Mouse (Mus musculus) kidney, embryonic 15.5 days (tissue): ENCODE data around the gene Gm49342. TPM values are rescaled to one million over a fixed set of nuclear protein-coding genes. Genes with fewer than 3 reads are reported as not detected.
"Not testable (repeated sequence)": the region's sequence is repeated elsewhere in the genome, so short reads cannot be mapped to it uniquely, and the experiment has no call there.

ENCODE experiments used
- ATAC-seq: fragments of 200-750 bp; cut with Nextera tagmentation; replicated peaks from 2 replicates; pipeline ENCODE4 v1.8.0; 2017; ENCODE audit warnings: moderate TSS enrichment; ENCODE audit not compliant: low FRiP score
- H3K27ac ChIP-seq: fragments of 300-500 bp; sonication (generic); 2 replicates; pipeline ENCODE4 v1.5.1; 2015; ENCODE audit warnings: mild to moderate bottlenecking, inconsistent platforms
- H3K27me3 ChIP-seq: fragments of 300-500 bp; sonication (generic); 2 replicates; pipeline ENCODE4 v1.6.1; 2015; ENCODE audit warnings: inconsistent platforms
- H3K36me3 ChIP-seq: fragments of 300-500 bp; sonication (generic); 2 replicates; pipeline ENCODE4 v1.6.1; 2015; ENCODE audit warnings: inconsistent platforms
- H3K4me1 ChIP-seq: fragments of 300-500 bp; sonication (generic); 2 replicates; pipeline ENCODE4 v1.6.1; 2015; ENCODE audit warnings: inconsistent platforms
- H3K4me2 ChIP-seq: fragments of 300-500 bp; sonication (generic); 2 replicates; pipeline ENCODE4 v1.6.1; 2015; ENCODE audit warnings: moderate library complexity, mild to moderate bottlenecking, inconsistent platforms
- H3K4me3 ChIP-seq: fragments of 300-500 bp; sonication (generic); replicated peaks from 2 replicates; pipeline ENCODE4 v1.5.1; 2015; ENCODE audit warnings: mild to moderate bottlenecking, inconsistent platforms
- H3K9ac ChIP-seq: fragments of 300-500 bp; sonication (generic); 2 replicates; pipeline ENCODE4 v1.6.1; 2015; ENCODE audit warnings: mild to moderate bottlenecking, inconsistent platforms
- H3K9me3 ChIP-seq: fragments of 300-500 bp; sonication (generic); replicated peaks from 2 replicates; pipeline ENCODE4 v1.6.1; 2016; ENCODE audit warnings: inconsistent platforms
- WGBS: fragments of 180-500 bp; shearing (Covaris S2); methylation state at CpG from one replicate; pipeline ENCODE4 v1.1.7; 2015; ENCODE audit warnings: mixed read lengths; 5-methylcytosine and 5-hydroxymethylcytosine counted together
- polyA plus RNA-seq: library from polyadenylated mRNA; unstranded; fragments of >200 nt; fragmentation: Nextera tagmentation; extraction: Ambion mirVana; gene quantifications from 2 replicates; pipeline ENCODE4 v1.2.1, GENCODE M21; 2015

The Gm49342 gene
- polyA plus RNA-seq: not detected in 2 replicates

DNA sequence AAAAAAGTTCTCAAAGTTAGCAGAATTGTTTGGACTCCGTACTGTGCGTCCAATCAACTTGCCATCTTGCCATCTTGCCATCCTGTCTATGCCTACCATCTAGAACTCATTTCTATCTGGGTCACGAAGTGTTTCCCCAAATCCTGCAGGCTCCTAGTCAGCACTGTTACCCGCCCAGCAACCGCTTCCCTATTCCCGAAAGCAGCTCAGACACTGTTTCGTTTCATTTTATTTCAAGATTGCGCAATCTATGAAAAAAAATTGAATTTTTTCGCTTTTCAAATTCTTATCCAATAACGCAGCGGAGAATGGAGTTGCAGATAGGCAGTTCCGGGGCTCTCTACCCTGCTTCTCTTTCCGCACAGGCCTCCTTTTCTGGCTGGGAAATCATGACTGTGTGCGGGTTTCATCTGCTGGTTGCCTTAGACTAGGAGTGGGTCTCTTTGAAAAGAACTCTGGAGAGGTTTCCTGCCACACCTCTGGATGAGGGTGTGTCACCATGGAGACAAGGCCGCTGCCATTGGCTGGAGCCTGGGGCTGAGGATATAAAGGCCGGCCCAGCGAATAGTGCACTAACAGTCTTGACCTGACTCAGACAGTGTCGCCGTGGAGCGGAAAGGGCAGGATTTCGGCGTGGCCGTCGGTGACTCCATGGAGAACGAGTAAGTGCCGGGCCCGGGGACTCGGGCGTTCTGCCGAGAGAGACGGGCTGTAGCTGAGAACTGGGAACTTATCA is at the start of gene Gm49342:
TSS of gene Gm49342 (plus strand) at position 586 of the 736 bp plus-strand sequence.
- H3K9ac ChIP-seq: peak within 1 kb of the TSS; percentile 52
- no peaks in the 10 kb centered on the region for H3K27me3 ChIP-seq
- peak within 1 kb of the TSS; percentile 93 for H3K27ac ChIP-seq
- H3K4me2 ChIP-seq: peak within 1 kb of the TSS; percentile 65
- ATAC-seq: peak; percentile 99
- H3K4me1 ChIP-seq: peaks cover 10% of the 10 kb centered on the region
- H3K9me3 ChIP-seq: no peaks in the 10 kb centered on the region
- peaks cover 4% of the 10 kb centered on the region; the same call in 1 of the 2 replicates for H3K36me3 ChIP-seq
- H3K4me3 ChIP-seq: peak within 1 kb of the TSS; percentile 58
- 17% methylated on average over 31 of the region's 31 CpGs for WGBS

DNA sequence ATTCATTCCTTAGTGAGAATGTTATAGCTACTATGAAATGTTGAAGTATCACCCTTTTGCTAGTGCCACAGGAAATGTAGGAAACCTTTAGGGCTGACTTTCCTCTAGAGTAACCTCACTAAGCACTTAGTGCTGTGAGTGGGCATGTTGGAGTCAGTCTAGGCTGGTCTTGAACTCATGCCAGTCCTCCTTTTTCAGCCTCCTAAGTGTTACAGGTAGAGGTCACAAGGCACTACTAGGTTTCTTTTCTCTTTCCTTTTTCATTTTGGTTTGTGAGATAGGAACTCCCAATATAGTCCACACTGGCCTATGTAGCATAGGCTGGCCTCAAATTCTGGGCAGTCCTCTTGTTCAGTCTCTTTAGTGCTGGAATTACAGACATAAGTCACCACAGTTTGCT is 48.9 kb upstream of the Gm49342 start:
- Histone ChIP-seq H3K9me3 (no peaks in the 10 kb centered on the region), H3K27me3 (peaks cover 21% of the 10 kb centered on the region), H3K4me1 (peaks cover 12% of the 10 kb centered on the region), H3K36me3 (no peaks in the 10 kb centered on the region), H3K4me3 (no peak overlapping the region), H3K27ac (no peak overlapping the region), H3K4me2 (no peak overlapping the region), H3K9ac (no peak overlapping the region)
- no peak for ATAC-seq

DNA sequence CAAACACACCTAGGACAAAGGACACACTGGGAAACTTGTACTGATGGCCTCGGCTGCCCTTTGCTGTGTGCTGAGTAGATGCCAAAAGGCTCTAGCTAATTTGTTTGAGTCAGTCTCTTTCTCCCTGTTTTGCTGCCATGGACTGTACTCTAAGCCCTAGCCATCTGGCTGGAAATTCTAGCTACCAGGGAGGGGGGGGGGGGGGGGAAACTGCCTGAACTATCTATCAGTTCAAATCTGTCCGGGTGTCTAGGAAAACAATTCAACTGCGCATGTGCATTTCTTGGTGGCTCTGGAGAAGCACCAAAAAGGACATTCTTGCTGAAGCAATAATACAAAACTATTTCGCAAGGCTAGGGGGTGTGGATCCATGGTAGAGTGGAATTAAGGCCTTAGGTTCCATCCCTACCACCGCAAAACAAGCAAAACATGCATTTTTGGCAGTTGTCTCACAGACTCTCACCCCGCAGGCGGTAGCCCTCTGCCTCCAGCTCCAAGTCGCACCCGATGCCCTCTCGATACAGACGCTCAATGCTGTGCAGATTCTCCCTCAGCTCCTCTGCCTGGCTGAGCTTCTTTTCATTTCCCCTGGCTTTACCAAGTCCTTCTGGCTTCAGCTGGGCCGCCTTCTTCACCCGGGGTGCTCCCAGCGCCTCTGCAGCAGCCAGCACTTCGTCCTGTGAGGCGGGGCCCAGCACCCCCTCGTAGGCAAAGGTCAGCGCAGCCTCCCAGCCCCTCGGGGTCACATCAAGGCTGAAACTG is 48.2 kb upstream of the Gm49342 start:
- peak overlapping the region; percentile 93 for H3K4me2 ChIP-seq
- H3K27me3 ChIP-seq: peaks cover 21% of the 10 kb centered on the region
- H3K9me3 ChIP-seq: no peaks in the 10 kb centered on the region
- ATAC-seq: peak; percentile 48
- H3K4me1 ChIP-seq: peaks cover 12% of the 10 kb centered on the region
- peak overlapping the region; percentile 49 for H3K4me3 ChIP-seq
- H3K36me3 ChIP-seq: no peaks in the 10 kb centered on the region
- H3K27ac ChIP-seq: no peak overlapping the region
- peak overlapping the region; percentile 43 for H3K9ac ChIP-seq
- 13% methylated on average over 19 of the region's 19 CpGs for WGBS

DNA sequence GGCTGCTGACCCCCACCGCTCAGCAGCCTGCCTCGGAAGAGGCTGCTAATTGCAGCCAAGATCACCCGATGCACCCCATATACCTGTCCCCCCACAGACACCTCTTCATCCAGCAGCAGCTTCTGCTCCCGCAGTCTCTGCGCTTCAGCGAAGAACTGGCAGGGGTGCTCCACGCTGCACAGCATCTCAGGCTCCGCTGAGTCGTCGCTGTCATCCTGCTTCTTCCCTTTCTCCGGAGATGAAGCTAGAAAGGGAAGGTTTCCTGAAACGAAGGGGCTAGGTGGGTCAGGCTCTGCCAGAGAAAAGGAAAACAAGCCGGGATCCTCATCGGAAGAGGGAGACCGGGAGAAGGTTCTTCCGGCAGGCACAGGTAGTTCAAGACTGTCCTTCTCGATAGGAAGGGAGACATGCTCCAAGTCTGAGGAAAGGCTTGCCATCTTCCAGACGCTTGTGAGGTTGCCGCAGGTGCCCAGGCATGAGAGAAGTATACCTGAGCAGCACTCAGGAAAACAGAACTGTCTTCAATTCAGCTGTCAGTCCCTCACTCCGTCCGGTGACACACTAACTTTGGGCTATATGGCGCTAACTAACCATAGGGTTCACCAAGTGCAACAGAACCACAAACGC is 47.5 kb upstream of the Gm49342 start:
- H3K4me3 ChIP-seq: peak overlapping the region; percentile 49
- H3K36me3 ChIP-seq: no peaks in the 10 kb centered on the region
- WGBS: 17% methylated on average over 23 of the region's 23 CpGs
- 0 out of 2 replicates have a peak, but pooled peaks have one; percentile 47 for ATAC-seq
- H3K27me3 ChIP-seq: peaks cover 21% of the 10 kb centered on the region
- H3K9me3 ChIP-seq: no peaks in the 10 kb centered on the region
- H3K9ac ChIP-seq: peak overlapping the region; percentile 43
- H3K27ac ChIP-seq: no peak overlapping the region
- H3K4me1 ChIP-seq: peaks cover 12% of the 10 kb centered on the region
- peak overlapping the region; percentile 93 for H3K4me2 ChIP-seq

DNA sequence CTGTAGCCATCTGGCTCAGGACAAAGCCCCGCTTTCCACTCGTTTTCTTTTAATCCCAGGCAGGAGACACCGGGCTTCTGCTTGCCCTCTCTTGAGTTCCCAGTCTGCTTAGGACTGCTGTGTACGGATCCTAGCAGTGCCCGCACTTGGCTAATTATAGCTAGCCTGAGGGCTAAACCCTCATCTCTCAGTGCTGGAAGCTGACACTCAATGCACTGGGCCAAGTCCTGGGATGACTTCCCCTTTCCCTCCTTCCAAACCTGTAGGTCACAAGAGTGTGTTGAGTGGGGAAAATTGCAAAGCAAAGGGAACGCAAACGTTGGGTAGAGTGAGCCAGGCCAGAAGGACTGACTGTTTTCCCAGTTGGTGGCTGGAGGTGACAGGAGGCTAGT is 46.9 kb upstream of the Gm49342 start, which contains the start of gene Klhl33:
TSS of gene Klhl33 (minus strand) at position 134 of the 392 bp plus-strand sequence.
- H3K27me3 ChIP-seq: peaks cover 21% of the 10 kb centered on the region
- peaks cover 12% of the 10 kb centered on the region for H3K4me1 ChIP-seq
- H3K27ac ChIP-seq: no peak within 1 kb of the TSS

DNA sequence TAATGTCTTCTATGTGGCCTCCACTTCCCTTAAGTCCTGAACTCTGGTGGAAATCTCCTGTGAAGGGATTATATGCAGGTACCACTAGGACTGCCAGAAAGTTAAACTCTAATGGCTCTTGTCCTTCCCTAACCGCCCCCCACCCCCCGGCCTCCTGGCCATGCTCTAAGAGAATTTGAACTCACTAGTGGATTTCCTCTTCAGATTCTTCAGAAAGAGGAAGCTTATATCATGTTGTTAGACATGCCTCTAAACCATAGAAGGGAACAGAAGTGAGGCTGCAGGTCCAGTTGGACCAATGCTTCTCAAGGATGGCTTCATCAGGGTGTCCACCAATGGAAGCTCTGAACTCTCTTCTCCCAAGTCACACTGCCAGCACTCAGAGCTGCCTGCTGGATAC is 46.3 kb upstream of the Gm49342 start:
- not testable (repeated sequence) for H3K36me3 ChIP-seq, H3K4me3 ChIP-seq, H3K9me3 ChIP-seq, H3K9ac ChIP-seq, H3K4me2 ChIP-seq, ATAC-seq, H3K27ac ChIP-seq
- 91% methylated on average over 2 of the region's 2 CpGs for WGBS
- H3K27me3 ChIP-seq: peaks cover 21% of the 10 kb centered on the region
- H3K4me1 ChIP-seq: peaks cover 12% of the 10 kb centered on the region

More for the DNA sequence above, 46.9 kb upstream of the Gm49342 start, which contains the start of gene Klhl33:
- no peaks in the 10 kb centered on the region for H3K36me3 ChIP-seq
- peak within 1 kb of the TSS; percentile 93 for H3K4me2 ChIP-seq
- peak within 1 kb of the TSS; percentile 49 for H3K4me3 ChIP-seq
- ATAC-seq: no peak
- H3K9ac ChIP-seq: peak within 1 kb of the TSS; percentile 43
- H3K9me3 ChIP-seq: no peaks in the 10 kb centered on the region
- 45% methylated on average over 7 of the region's 7 CpGs for WGBS

DNA sequence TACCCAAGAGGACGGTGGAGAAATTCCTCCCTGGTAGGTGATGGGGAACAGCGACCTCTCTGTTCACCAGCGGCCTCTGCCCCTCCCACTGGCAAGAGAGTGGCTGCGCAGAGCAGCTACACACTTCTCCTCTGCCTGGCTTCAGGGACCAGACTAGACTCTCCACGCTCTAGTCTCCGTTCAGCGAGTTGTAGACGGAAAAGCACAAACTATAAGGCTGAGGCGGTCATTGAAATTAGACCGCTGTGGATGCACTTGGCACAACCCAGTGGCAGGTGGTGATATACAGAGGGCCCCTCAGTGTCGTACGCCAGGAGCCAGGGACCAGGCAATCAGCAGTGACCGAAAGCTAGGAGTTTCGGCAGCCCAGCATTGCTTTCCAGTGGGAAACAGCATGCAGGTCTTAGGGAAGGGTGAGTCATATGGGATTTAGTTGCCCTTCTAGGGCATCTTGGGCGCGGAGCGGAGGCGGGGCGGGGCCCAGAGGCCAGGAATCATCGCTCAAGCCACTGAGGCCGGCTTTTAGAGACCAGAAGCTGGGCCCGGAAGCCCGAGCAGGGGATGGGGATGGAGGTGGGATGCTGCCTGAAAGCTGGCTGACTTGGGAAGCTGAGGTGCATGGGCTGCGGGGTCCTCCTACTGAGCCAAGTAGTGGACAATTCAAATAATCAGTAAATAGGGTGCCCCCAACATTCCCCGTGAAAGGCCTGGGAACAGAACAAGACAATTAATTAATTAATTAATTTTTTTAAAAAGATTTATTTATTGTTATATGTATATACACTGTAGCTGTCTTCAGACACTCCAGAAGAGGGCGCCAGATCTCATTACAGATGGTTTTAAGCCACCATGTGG is 40.1 kb upstream of the Gm49342 start:
- WGBS: 3% methylated on average over 26 of the region's 26 CpGs
- peak overlapping the region; percentile 40 for H3K9ac ChIP-seq
- H3K27ac ChIP-seq: peak overlapping the region; percentile 48
- H3K4me1 ChIP-seq: peaks cover 8% of the 10 kb centered on the region; the same call in 1 of the 2 replicates
- H3K36me3 ChIP-seq: no peaks in the 10 kb centered on the region
- no peaks in the 10 kb centered on the region for H3K27me3 ChIP-seq
- H3K4me2 ChIP-seq: peak overlapping the region; percentile 81
- H3K9me3 ChIP-seq: no peaks in the 10 kb centered on the region
- peak overlapping the region; percentile 46 for H3K4me3 ChIP-seq
- peak; percentile 93 for ATAC-seq

DNA sequence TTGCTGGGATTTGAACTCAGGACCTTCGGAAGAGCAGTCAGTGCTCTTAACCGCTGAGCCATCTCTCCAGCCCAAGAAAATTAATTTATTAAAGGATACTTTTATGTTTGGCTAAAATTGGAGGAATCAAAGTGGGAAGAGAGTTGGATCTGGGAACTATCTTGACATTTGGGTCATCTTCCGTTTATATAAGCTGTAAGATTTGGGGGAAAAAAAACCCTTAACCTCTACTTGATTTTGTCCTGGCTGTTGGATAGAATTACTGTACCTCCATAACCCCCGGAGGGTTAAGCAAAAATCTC is 39.5 kb upstream of the Gm49342 start:
- Histone ChIP-seq H3K4me1 (peaks cover 8% of the 10 kb centered on the region; the same call in 1 of the 2 replicates), H3K4me3 (no peak overlapping the region), H3K9ac (no peak overlapping the region), H3K27ac (no peak overlapping the region), H3K9me3 (no peaks in the 10 kb centered on the region), H3K36me3 (no peaks in the 10 kb centered on the region), H3K4me2 (no peak overlapping the region), H3K27me3 (no peaks in the 10 kb centered on the region)
- ATAC-seq: no peak
- 89% methylated on average over 4 of the region's 4 CpGs for WGBS

DNA sequence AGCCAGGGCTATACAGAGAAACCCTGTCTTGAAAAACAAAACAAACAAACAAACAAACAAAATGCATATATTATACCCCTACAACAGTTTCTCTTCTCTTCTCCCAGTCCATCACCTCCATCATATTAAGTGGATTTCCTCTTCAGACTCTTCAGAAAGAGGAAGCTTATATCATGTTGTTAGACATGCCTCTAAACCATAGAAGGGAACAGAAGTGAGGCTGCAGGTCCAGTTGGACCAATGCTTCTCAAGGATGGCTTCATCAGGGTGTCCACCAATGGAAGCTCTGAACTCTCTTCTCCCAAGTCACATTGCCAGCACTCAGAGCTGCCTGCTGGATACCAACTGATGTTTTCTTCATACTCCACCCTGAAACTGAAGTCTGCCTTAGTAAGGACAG is 39.0 kb upstream of the Gm49342 start:
- not testable (repeated sequence) for H3K27ac ChIP-seq, H3K36me3 ChIP-seq, H3K4me2 ChIP-seq, H3K27me3 ChIP-seq, H3K4me1 ChIP-seq, H3K9ac ChIP-seq, H3K4me3 ChIP-seq, H3K9me3 ChIP-seq, ATAC-seq

DNA sequence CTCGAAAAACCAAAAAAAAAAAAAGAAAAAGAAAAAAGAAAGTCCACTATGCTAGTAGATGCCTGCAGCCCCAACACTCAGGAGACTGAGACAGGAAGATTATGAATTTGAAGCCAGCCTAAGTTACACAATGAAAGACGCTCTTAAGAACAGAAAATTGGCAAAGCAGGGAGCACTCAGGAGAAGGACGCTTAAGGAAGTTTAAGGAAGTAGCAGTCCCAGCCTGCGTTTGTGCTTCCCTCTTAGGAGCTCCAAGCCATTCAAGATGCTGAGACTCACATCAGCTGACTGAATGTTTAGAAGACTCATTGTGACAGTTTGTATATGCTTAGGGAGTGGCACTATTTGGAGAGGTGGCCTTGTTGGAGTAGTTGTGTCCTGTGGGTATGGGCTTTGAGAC is 36.2 kb upstream of the Gm49342 start:
- H3K27ac ChIP-seq: no peak overlapping the region
- no peak overlapping the region for H3K4me2 ChIP-seq
- no peak for ATAC-seq
- peaks cover 8% of the 10 kb centered on the region; the same call in 1 of the 2 replicates for H3K4me1 ChIP-seq
- H3K9me3 ChIP-seq: no peaks in the 10 kb centered on the region
- 85% methylated on average over 4 of the region's 4 CpGs for WGBS
- no peaks in the 10 kb centered on the region for H3K27me3 ChIP-seq
- no peak overlapping the region for H3K9ac ChIP-seq
- H3K36me3 ChIP-seq: peaks cover 25% of the 10 kb centered on the region
- H3K4me3 ChIP-seq: no peak overlapping the region

DNA sequence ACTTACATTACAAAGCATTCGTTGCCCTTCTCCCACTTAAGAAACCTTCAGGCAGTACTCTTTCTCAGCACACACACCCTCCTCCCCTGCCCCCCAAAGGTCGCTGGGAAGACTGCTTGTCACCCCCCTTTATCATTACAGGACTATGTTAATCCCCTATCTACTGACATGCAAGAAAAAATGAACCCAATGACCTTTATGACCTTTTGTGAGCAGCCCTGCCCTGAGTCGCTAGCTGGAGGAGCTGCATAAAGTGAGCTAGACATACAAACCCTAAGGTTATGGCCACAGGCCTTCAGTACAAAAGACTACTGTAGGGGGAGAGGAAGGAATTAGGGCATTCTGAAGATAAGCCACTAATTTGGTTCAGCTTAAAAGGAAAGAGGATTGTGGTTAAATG is 33.0 kb upstream of the Gm49342 start:
- H3K27ac ChIP-seq: no peak overlapping the region
- 70% methylated on average over 3 of the region's 3 CpGs for WGBS
- no peak overlapping the region for H3K4me3 ChIP-seq
- H3K36me3 ChIP-seq: peaks cover 55% of the 10 kb centered on the region
- ATAC-seq: no peak
- no peak overlapping the region for H3K4me2 ChIP-seq
- H3K27me3 ChIP-seq: no peaks in the 10 kb centered on the region
- H3K9me3 ChIP-seq: no peaks in the 10 kb centered on the region
- H3K4me1 ChIP-seq: no peaks in the 10 kb centered on the region
- no peak overlapping the region for H3K9ac ChIP-seq
